In the genomic region with DNA sequence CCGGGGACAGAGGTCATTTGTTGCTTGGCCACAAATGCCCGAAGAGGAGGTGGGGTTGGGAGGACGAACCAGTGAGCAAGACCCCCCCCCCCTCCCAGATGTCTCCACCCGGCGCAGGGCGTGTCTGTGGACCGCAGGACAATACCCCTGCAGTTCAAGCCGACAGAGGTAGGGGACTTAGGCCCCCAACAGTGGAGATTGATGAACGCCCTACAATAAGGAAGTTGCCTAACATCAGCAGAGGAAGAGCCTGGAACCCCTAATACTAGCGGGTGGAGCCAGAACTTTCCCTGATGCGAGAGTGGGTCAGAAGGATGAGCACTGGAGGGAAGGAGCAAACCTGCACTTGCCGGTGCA, we compare ENCODE assay signal across 9 mouse cellular contexts. TPM values are rescaled to one million over a fixed set of nuclear protein-coding genes. Genes with fewer than 3 reads are reported as not detected.
DNase-seq lines count a peak whose midpoint lies in the region; ATAC-seq and TF ChIP-seq lines count a peak whose summit lies in the region.
"Had no signal": no experiment of that assay in that cellular context is flagged by ENCODE, and none has a peak within 500 bp of the region (broad histone marks: within the 10 kb centered on the region; RNA-seq: fewer than 3 reads in every experiment).

No protein-coding gene starts in this region.

- DNase-seq in lung, adult 2 months = no peak
- DNase-seq in lung, postnatal 25 days (ENCODE audit: low spot score) = no peak
- DNase-seq in forebrain, embryonic 11.5 days (ENCODE audit: low spot score) = no peak
- DNase-seq in gastrocnemius, postnatal 10 days = no peak
- DNase-seq in ovary, postnatal 14 days (ENCODE audit: low spot score) = no peak
- no peak for DNase-seq in layer of hippocampus, postnatal 25 days (ENCODE audit: extremely low spot score in 1 of 2, low spot score in 1 of 2)

- no peak for TF ChIP-seq POLR2A in lung, adult 2 months (IDR thresholded peaks at IDR 0.05; ENCODE audit: borderline replicate concordance, extremely low read depth, low read depth, low read length)

- no peak for TF ChIP-seq CTCF in lung, adult 2 months (IDR thresholded peaks at IDR 0.05; ENCODE audit: insufficient read depth, low read length)

- H3K27me3 ChIP-seq in forebrain, embryonic 11.5 days (ENCODE audit: control insufficient read depth, insufficient read depth, low read length) = peaks cover 8% of the 10 kb centered on the region
- H3K27me3 ChIP-seq in liver, embryonic 12.5 days (replicated peaks) = peaks cover 43% of the 10 kb centered on the region
- no peaks in the 10 kb centered on the region for H3K27me3 ChIP-seq in stomach, embryonic 14.5 days (ENCODE audit: control insufficient read depth, insufficient read depth, low read length)

- no peaks in the 10 kb centered on the region for H3K36me3 ChIP-seq in forebrain, embryonic 11.5 days (ENCODE audit: control insufficient read depth, insufficient read depth, low read length)
- no peaks in the 10 kb centered on the region for H3K36me3 ChIP-seq in liver, embryonic 12.5 days
- no peaks in the 10 kb centered on the region for H3K36me3 ChIP-seq in stomach, embryonic 14.5 days (ENCODE audit: control insufficient read depth, insufficient read depth, low read length)

- 2% methylated on average over 12 of the region's 12 CpGs for WGBS in lung, adult 2 months
- 2% methylated on average over 12 of the region's 12 CpGs for WGBS in forebrain, embryonic 11.5 days
- WGBS in liver, embryonic 12.5 days (ENCODE audit: insufficient replicate concordance) = 2% methylated on average over 11 of the region's 12 CpGs
- WGBS in stomach, embryonic 14.5 days = 0% methylated on average over 12 of the region's 12 CpGs

- H3K27ac ChIP-seq in forebrain, embryonic 11.5 days (ENCODE audit: low read depth, low read length) = no peak overlapping the region
- H3K27ac ChIP-seq in liver, embryonic 12.5 days = no peak overlapping the region
- H3K27ac ChIP-seq in stomach, embryonic 14.5 days (ENCODE audit: low read length) = no peak overlapping the region

- no peaks in the 10 kb centered on the region for H3K4me1 ChIP-seq in lung, adult 2 months (ENCODE audit: control insufficient read depth, insufficient read depth, low read length)
- peaks cover 19% of the 10 kb centered on the region; the same call in 1 of the 2 replicates for H3K4me1 ChIP-seq in forebrain, embryonic 11.5 days (replicated peaks; ENCODE audit: control insufficient read depth, insufficient read depth, low read length)
- 0 out of 2 replicates have a peak, but pooled peaks cover 5% of the 10 kb centered on the region for H3K4me1 ChIP-seq in liver, embryonic 12.5 days
- no peaks in the 10 kb centered on the region; the same call in 1 of the 2 replicates for H3K4me1 ChIP-seq in stomach, embryonic 14.5 days (ENCODE audit: control insufficient read depth, insufficient read depth, low read length)

- ATAC-seq in forebrain, embryonic 11.5 days (replicated peaks; ENCODE audit: low FRiP score) = peak; percentile 32; the same call in 1 of the 2 replicates
- peak; percentile 30 for ATAC-seq in liver, embryonic 12.5 days
- peak; percentile 51; the same call in 1 of the 2 replicates for ATAC-seq in stomach, embryonic 14.5 days (ENCODE audit: insufficient number of reproducible peaks, insufficient read depth, low FRiP score, low read depth)
- ATAC-seq: activated CD4-positive, CD25-positive, alpha-beta regulatory T cell, adult 4 months had no signal

- peak overlapping the region; percentile 12 for H3K4me3 ChIP-seq in lung, adult 2 months (replicated peaks; ENCODE audit: extremely low read depth, low read depth, low read length)
- peak overlapping the region; percentile 57 for H3K4me3 ChIP-seq in forebrain, embryonic 11.5 days (ENCODE audit: low read depth, low read length)
- peak overlapping the region; percentile 54 for H3K4me3 ChIP-seq in liver, embryonic 12.5 days
- peak overlapping the region; percentile 54 for H3K4me3 ChIP-seq in stomach, embryonic 14.5 days (ENCODE audit: low read depth, low read length)

- no peaks in the 10 kb centered on the region for H3K9me3 ChIP-seq in forebrain, embryonic 11.5 days (ENCODE audit: control insufficient read depth, low read length)
- no peaks in the 10 kb centered on the region for H3K9me3 ChIP-seq in liver, embryonic 12.5 days (replicated peaks)
- no peaks in the 10 kb centered on the region for H3K9me3 ChIP-seq in stomach, embryonic 14.5 days (ENCODE audit: control insufficient read depth, low read depth, low read length)

- H3K9ac ChIP-seq in forebrain, embryonic 11.5 days (ENCODE audit: low read length) = peak overlapping the region; percentile 76
- peak overlapping the region; percentile 44 for H3K9ac ChIP-seq in liver, embryonic 12.5 days
- H3K9ac ChIP-seq in stomach, embryonic 14.5 days (replicated peaks; ENCODE audit: low read depth, low read length) = peak overlapping the region; percentile 25

- H3K4me2 ChIP-seq in forebrain, embryonic 11.5 days (ENCODE audit: low read depth, low read length, severe bottlenecking) = peak overlapping the region; percentile 85
- peak overlapping the region; percentile 70 for H3K4me2 ChIP-seq in liver, embryonic 12.5 days
- H3K4me2 ChIP-seq in stomach, embryonic 14.5 days (replicated peaks; ENCODE audit: low read depth, low read length) = peak overlapping the region; percentile 91

RNA-seq across cellular contexts. Expression of a gene that starts 0.3 kb away (rescaled TPM):
- polyA plus RNA-seq in lung, adult 2 months (2012; rRNA removed) = 0.64 and 1.2 TPM in 2 replicates
- 7.1 and 7.7 TPM in 2 replicates for polyA plus RNA-seq in forebrain, embryonic 11.5 days (2014; fragmentation: Nextera tagmentation; extraction: Ambion mirVana)
- polyA plus RNA-seq in liver, embryonic 12.5 days (2016; fragmentation: Nextera tagmentation; extraction: Ambion mirVana) = 1.7 and 1.9 TPM in 2 replicates
- 1.8 and 2.6 TPM in 2 replicates for polyA plus RNA-seq in stomach, embryonic 14.5 days (2014; fragmentation: Nextera tagmentation; extraction: Ambion mirVana)
- under 1 TPM; 0.59 to 0.66 TPM for total RNA-seq in gastrocnemius, postnatal 10 days (2021)
- under 1 TPM; 0.85 to 0.91 TPM for total RNA-seq in layer of hippocampus, postnatal 25 days (2021)

RNA-seq across cellular contexts. Expression of a gene that starts 9.8 kb away (rescaled TPM):
- polyA plus RNA-seq in lung, adult 2 months (2012; rRNA removed) = 13.6 and 15.1 TPM in 2 replicates
- 77.4 and 89.1 TPM in 2 replicates for polyA plus RNA-seq in forebrain, embryonic 11.5 days (2014; fragmentation: Nextera tagmentation; extraction: Ambion mirVana)
- polyA plus RNA-seq in liver, embryonic 12.5 days (2016; fragmentation: Nextera tagmentation; extraction: Ambion mirVana) = 39.8 TPM in 2 replicates
- 48.4 and 49.1 TPM in 2 replicates for polyA plus RNA-seq in stomach, embryonic 14.5 days (2014; fragmentation: Nextera tagmentation; extraction: Ambion mirVana)
- 10 to 100 TPM; 57.2 to 60.9 TPM for total RNA-seq in gastrocnemius, postnatal 10 days (2021)
- 10 to 100 TPM; 29.7 TPM for total RNA-seq in layer of hippocampus, postnatal 25 days (2021)

Comparison
In these comparisons a context has a peak if more than half of its experiments do, and no peak if none do; other contexts are left out.
1. H3K9ac ChIP-seq: peak in every context shown above with its lines; median percentile 76 in forebrain, embryonic 11.5 days; 44 in liver, embryonic 12.5 days; 25 in stomach, embryonic 14.5 days.